Mouse (Mus musculus) stomach, postnatal 0 days (tissue): ENCODE data around the gene Pycr1.

Experiments used
- CTCF ChIP-seq: IDR thresholded peaks from 2 replicates; pipeline ENCODE4 v1.5.1; 2016; ENCODE audit warnings: antibody characterized with exemption, low read depth, mild to moderate bottlenecking, moderate library complexity
- EP300 ChIP-seq: optimal IDR thresholded peaks from 2 replicates; pipeline ENCODE3; 2016; ENCODE audit warnings: antibody characterized with exemption

GRCm38 (mm10) chr11:120629341-120629730 is 14.2 kb downstream of the Pycr1 start:
- TF ChIP-seq EP300, result no peak
- no peak for TF ChIP-seq CTCF
